Comparison of ENCODE assay signal across 25 mouse cellular contexts in genomic region chr12:100355565-100355964, GRCm38 (mm10).
A peak's percentile ranks its signal among the peaks of the same experiment; 100 is the strongest.
DNase-seq lines count a peak whose midpoint lies in the region; ATAC-seq and TF ChIP-seq lines count a peak whose summit lies in the region.
"Had no signal": no experiment of that assay in that cellular context is flagged by ENCODE, and none has a peak within 500 bp of the region (broad histone marks: within the 10 kb centered on the region; RNA-seq: fewer than 3 reads in every experiment).

No protein-coding gene starts in this region.

- DNase-seq in embryo, embryonic 10.5 days (ENCODE audit: low spot score): peak; percentile 12
- DNase-seq in embryo, embryonic 9.5 days (ENCODE audit: extremely low spot score): no peak
- DNase-seq in heart, postnatal 0 days (ENCODE audit: low spot score): peak; percentile 17
- no peak for DNase-seq in heart, embryonic 10.5 days (ENCODE audit: low spot score)
- DNase-seq in intestine, embryonic 14.5 days (ENCODE audit: low spot score): no peak
- DNase-seq: adrenal gland, adult 8-10 months; adrenal gland, postnatal 25 days; cerebellum, adult 11-12 months; cerebellum, adult 8-10 months; cerebellum, postnatal 10 days; cerebellum, postnatal 36 days; forebrain, postnatal 0 days; gastrocnemius, postnatal 25 days; heart, postnatal 36 days; kidney, adult 11 months had no signal

- H3K27me3 ChIP-seq in heart, postnatal 0 days (ENCODE audit: control insufficient read depth, insufficient read depth, low read length): no peaks in the 10 kb centered on the region
- H3K27me3 ChIP-seq in heart, embryonic 10.5 days (ENCODE audit: insufficient read depth, poor library complexity, severe bottlenecking): no peaks in the 10 kb centered on the region
- H3K27me3 ChIP-seq in intestine, embryonic 14.5 days (replicated peaks; ENCODE audit: control insufficient read depth, insufficient read depth, low read length): no peaks in the 10 kb centered on the region
- no peaks in the 10 kb centered on the region for H3K27me3 ChIP-seq in intestine, embryonic 16.5 days (replicated peaks; ENCODE audit: control insufficient read depth, insufficient read depth, low read length)
- H3K27me3 ChIP-seq in midbrain, embryonic 13.5 days: no peaks in the 10 kb centered on the region
- no peaks in the 10 kb centered on the region for H3K27me3 ChIP-seq in midbrain, embryonic 16.5 days (ENCODE audit: control insufficient read depth, insufficient read depth, low read depth, low read length)
- H3K27me3 ChIP-seq: embryonic facial prominence, embryonic 12.5 days; embryonic facial prominence, embryonic 15.5 days; heart, embryonic 13.5 days; hindbrain, embryonic 15.5 days had no signal

- no peaks in the 10 kb centered on the region for H3K9me3 ChIP-seq in heart, postnatal 0 days (replicated peaks; ENCODE audit: control insufficient read depth, low read length)
- H3K9me3 ChIP-seq in heart, embryonic 10.5 days: no peaks in the 10 kb centered on the region
- no peaks in the 10 kb centered on the region for H3K9me3 ChIP-seq in intestine, embryonic 14.5 days (ENCODE audit: control insufficient read depth, low read length)
- no peaks in the 10 kb centered on the region for H3K9me3 ChIP-seq in intestine, embryonic 16.5 days (ENCODE audit: control insufficient read depth, low read length)
- H3K9me3 ChIP-seq in midbrain, embryonic 13.5 days: no peaks in the 10 kb centered on the region
- H3K9me3 ChIP-seq in midbrain, embryonic 16.5 days (replicated peaks; ENCODE audit: control insufficient read depth, low read length, poor library complexity, severe bottlenecking): no peaks in the 10 kb centered on the region
- H3K9me3 ChIP-seq: embryonic facial prominence, embryonic 12.5 days; embryonic facial prominence, embryonic 15.5 days; heart, embryonic 13.5 days; hindbrain, embryonic 15.5 days had no signal

- no peaks in the 10 kb centered on the region for H3K4me1 ChIP-seq in heart, postnatal 0 days (ENCODE audit: control insufficient read depth, insufficient read depth)
- H3K4me1 ChIP-seq in heart, embryonic 10.5 days: no peaks in the 10 kb centered on the region
- H3K4me1 ChIP-seq in intestine, embryonic 14.5 days (replicated peaks; ENCODE audit: control insufficient read depth, insufficient read depth, low read length): no peaks in the 10 kb centered on the region
- no peaks in the 10 kb centered on the region; the same call in 1 of the 2 replicates for H3K4me1 ChIP-seq in intestine, embryonic 16.5 days (ENCODE audit: control insufficient read depth, insufficient read depth, low read length)
- no peaks in the 10 kb centered on the region for H3K4me1 ChIP-seq in midbrain, embryonic 13.5 days (replicated peaks)
- H3K4me1 ChIP-seq in midbrain, embryonic 16.5 days (ENCODE audit: control insufficient read depth, insufficient read depth, low read length): no peaks in the 10 kb centered on the region
- H3K4me1 ChIP-seq: embryonic facial prominence, embryonic 12.5 days; embryonic facial prominence, embryonic 15.5 days; heart, embryonic 13.5 days; hindbrain, embryonic 15.5 days had no signal

- H3K4me3 ChIP-seq in heart, postnatal 0 days (ENCODE audit: low read depth, low read length): no peak overlapping the region
- H3K4me3 ChIP-seq in heart, embryonic 10.5 days: no peak overlapping the region
- no peak overlapping the region for H3K4me3 ChIP-seq in intestine, embryonic 14.5 days (ENCODE audit: low read depth, low read length)
- H3K4me3 ChIP-seq in intestine, embryonic 16.5 days (ENCODE audit: low read length): no peak overlapping the region
- no peak overlapping the region for H3K4me3 ChIP-seq in midbrain, embryonic 13.5 days (replicated peaks)
- no peak overlapping the region for H3K4me3 ChIP-seq in midbrain, embryonic 16.5 days (ENCODE audit: low read depth, low read length)
- H3K4me3 ChIP-seq: embryonic facial prominence, embryonic 12.5 days; embryonic facial prominence, embryonic 15.5 days; heart, embryonic 13.5 days; hindbrain, embryonic 15.5 days had no signal

- no peak overlapping the region for H3K4me2 ChIP-seq in heart, postnatal 0 days (ENCODE audit: low read depth, low read length)
- no peak overlapping the region for H3K4me2 ChIP-seq in intestine, embryonic 14.5 days (ENCODE audit: low read length)
- H3K4me2 ChIP-seq in intestine, embryonic 16.5 days (ENCODE audit: low read depth, low read length): no peak overlapping the region
- H3K4me2 ChIP-seq in midbrain, embryonic 13.5 days (replicated peaks): no peak overlapping the region
- no peak overlapping the region for H3K4me2 ChIP-seq in midbrain, embryonic 16.5 days (ENCODE audit: low read length)
- H3K4me2 ChIP-seq: embryonic facial prominence, embryonic 12.5 days; embryonic facial prominence, embryonic 15.5 days; heart, embryonic 13.5 days; hindbrain, embryonic 15.5 days had no signal

- no peak; the same call in 1 of the 2 replicates for ATAC-seq in heart, postnatal 0 days (ENCODE audit: insufficient read depth, low read depth)
- 0 out of 2 replicates have a peak, but pooled peaks have one; percentile 27 for ATAC-seq in intestine, embryonic 14.5 days (replicated peaks; ENCODE audit: low FRiP score, low TSS enrichment, low read depth)
- no peak for ATAC-seq in intestine, embryonic 16.5 days
- 0 out of 2 replicates have a peak, but pooled peaks have one; percentile 11 for ATAC-seq in midbrain, embryonic 13.5 days
- no peak for ATAC-seq in midbrain, embryonic 16.5 days
- ATAC-seq: activated CD4-positive, CD25-positive, alpha-beta regulatory T cell, adult 4 months; forebrain, embryonic 14.5 days; forebrain, postnatal 0 days; inflammation-experienced regulatory T-cells, adult 6 months had no signal

- no peak overlapping the region for H3K9ac ChIP-seq in heart, postnatal 0 days (replicated peaks; ENCODE audit: low read depth, low read length)
- H3K9ac ChIP-seq in intestine, embryonic 14.5 days (ENCODE audit: low read length): no peak overlapping the region
- no peak overlapping the region for H3K9ac ChIP-seq in intestine, embryonic 16.5 days (ENCODE audit: low read depth, low read length)
- no peak overlapping the region for H3K9ac ChIP-seq in midbrain, embryonic 13.5 days (replicated peaks)
- no peak overlapping the region for H3K9ac ChIP-seq in midbrain, embryonic 16.5 days (ENCODE audit: low read depth, low read length)
- H3K9ac ChIP-seq: embryonic facial prominence, embryonic 12.5 days; embryonic facial prominence, embryonic 15.5 days; forebrain, postnatal 0 days; heart, embryonic 13.5 days; hindbrain, embryonic 15.5 days had no signal

- no peak for TF ChIP-seq CTCF in heart, postnatal 0 days (IDR thresholded peaks at IDR 0.05; ENCODE audit: low read depth)

- peaks cover 63% of the 10 kb centered on the region for H3K36me3 ChIP-seq in heart, postnatal 0 days (replicated peaks; ENCODE audit: control insufficient read depth, insufficient read depth, low read length)
- peaks cover 25% of the 10 kb centered on the region for H3K36me3 ChIP-seq in heart, embryonic 10.5 days
- peaks cover 32% of the 10 kb centered on the region for H3K36me3 ChIP-seq in intestine, embryonic 14.5 days (ENCODE audit: control insufficient read depth, insufficient read depth, low read length)
- H3K36me3 ChIP-seq in intestine, embryonic 16.5 days (ENCODE audit: control insufficient read depth, insufficient read depth, low read length): no peaks in the 10 kb centered on the region
- peaks cover 41% of the 10 kb centered on the region for H3K36me3 ChIP-seq in midbrain, embryonic 13.5 days
- H3K36me3 ChIP-seq in midbrain, embryonic 16.5 days (ENCODE audit: control insufficient read depth, insufficient read depth, low read length): peaks cover 16% of the 10 kb centered on the region

- H3K27ac ChIP-seq in heart, postnatal 0 days (ENCODE audit: low read depth): no peak overlapping the region
- no peak overlapping the region for H3K27ac ChIP-seq in heart, embryonic 10.5 days
- H3K27ac ChIP-seq in intestine, embryonic 14.5 days (ENCODE audit: low read depth): no peak overlapping the region
- H3K27ac ChIP-seq in intestine, embryonic 16.5 days (ENCODE audit: low read length): no peak overlapping the region
- H3K27ac ChIP-seq in midbrain, embryonic 13.5 days: no peak overlapping the region
- no peak overlapping the region for H3K27ac ChIP-seq in midbrain, embryonic 16.5 days (ENCODE audit: low read length)
- H3K27ac ChIP-seq: embryonic facial prominence, embryonic 12.5 days; embryonic facial prominence, embryonic 15.5 days; heart, embryonic 13.5 days; hindbrain, embryonic 15.5 days had no signal

- no peak for TF ChIP-seq EP300 in heart, postnatal 0 days (IDR thresholded peaks at IDR 0.05; ENCODE audit: low read depth)

- 71% methylated on average over 5 of the region's 5 CpGs for WGBS in heart, postnatal 0 days
- 65% methylated on average over 5 of the region's 5 CpGs for WGBS in heart, embryonic 10.5 days
- 86% methylated on average over 5 of the region's 5 CpGs for WGBS in intestine, embryonic 14.5 days
- WGBS in intestine, embryonic 16.5 days: 84% methylated on average over 5 of the region's 5 CpGs
- WGBS in midbrain, embryonic 13.5 days: 85% methylated on average over 5 of the region's 5 CpGs
- WGBS in midbrain, embryonic 16.5 days: 71% methylated on average over 5 of the region's 5 CpGs

Comparison
In these comparisons a context has a peak if more than half of its experiments do, and no peak if none do; other contexts are left out.
1. DNase-seq: peak in embryo, embryonic 10.5 days (single experiment) and heart, postnatal 0 days (single experiment); none in embryo, embryonic 9.5 days (single experiment), heart, embryonic 10.5 days (single experiment) and intestine, embryonic 14.5 days (single experiment).
2. ATAC-seq: peak in intestine, embryonic 14.5 days (single experiment) and midbrain, embryonic 13.5 days (single experiment); none in heart, postnatal 0 days (single experiment), intestine, embryonic 16.5 days (single experiment) and midbrain, embryonic 16.5 days (single experiment).